Mouse (Mus musculus) layer of hippocampus, adult 11-12 months (tissue): ENCODE results near the gene Sf1.

Source experiments
- DNase-seq: peaks from one replicate; pipeline ENCODE4 v3.0.0; 2022; ENCODE audit warnings: low spot score

The Sf1 gene

GRCm38 (mm10) chr19:6341453-6342077 is 21.9 kb upstream of the Sf1 start:
- DNase-seq: no peak

GRCm38 (mm10) chr19:6342276-6342933 is 21.1 kb upstream of the Sf1 start:
- no peak for DNase-seq

GRCm38 (mm10) chr19:6343066-6343925 is 20.2 kb upstream of the Sf1 start:
- DNase-seq: no peak

GRCm38 (mm10) chr19:6343996-6344395 is 19.5 kb upstream of the Sf1 start:
- DNase-seq: no peak

GRCm38 (mm10) chr19:6346023-6346422 is 17.5 kb upstream of the Sf1 start:
- no peak for DNase-seq

GRCm38 (mm10) chr19:6346661-6347060 is 16.8 kb upstream of the Sf1 start:
- no peak for DNase-seq

- DNase-seq: no peak
These were observed 15.9 kb upstream of the Sf1 start for GRCm38 (mm10) chr19:6347615-6348014.

GRCm38 (mm10) chr19:6348717-6349116 is 14.8 kb upstream of the Sf1 start:
- DNase-seq: no peak

GRCm38 (mm10) chr19:6349215-6349983 is 14.1 kb upstream of the Sf1 start:
- no peak for DNase-seq

GRCm38 (mm10) chr19:6351431-6352106 is 11.9 kb upstream of the Sf1 start:
- no peak for DNase-seq

- DNase-seq: no peak
These were observed 11.4 kb upstream of the Sf1 start for GRCm38 (mm10) chr19:6352107-6352505.

- no peak for DNase-seq
These were observed 9.5 kb upstream of the Sf1 start for GRCm38 (mm10) chr19:6354030-6354429.

- no peak for DNase-seq
These were observed 2.2 kb upstream of the Sf1 start for GRCm38 (mm10) chr19:6361291-6361690.

- DNase-seq: no peak
These were observed 439 bp upstream of the Sf1 start for GRCm38 (mm10) chr19:6363091-6363410.

- peak; percentile 91 for DNase-seq
These were observed 831 bp downstream of the Sf1 start for GRCm38 (mm10) chr19:6364317-6364725.

- DNase-seq: no peak
These were observed 1.4 kb downstream of the Sf1 start for GRCm38 (mm10) chr19:6364842-6365241.

GRCm38 (mm10) chr19:6370175-6370574 is 6.7 kb downstream of the Sf1 start:
- DNase-seq: no peak

- DNase-seq: no peak
These were observed 8.9 kb downstream of the Sf1 start for GRCm38 (mm10) chr19:6372433-6372832.

GRCm38 (mm10) chr19:6373539-6374400 is 10.3 kb downstream of the Sf1 start:
- peak; percentile 79 for DNase-seq

GRCm38 (mm10) chr19:6374571-6374970 is 11.1 kb downstream of the Sf1 start:
- no peak for DNase-seq
